Mouse (Mus musculus) MEL (cell line): ENCODE measurements at regions not wholly inside any gene's neighbourhood (a gene's known extent, or its start where the extent isn't known, plus 50 kb on each side); places are given as distances from the start of the nearest gene placed in this dataset.

ENCODE experiments used
- DNase-seq: peaks from one replicate; pipeline ENCODE4 v3.0.0; 2011; ENCODE audit warnings: low read depth, low spot score
- H3K27ac ChIP-seq: 2 replicates; pipeline ENCODE4 v1.5.1; 2012; ENCODE audit warnings: low read depth, mild to moderate bottlenecking, control low read depth, low read length, moderate library complexity; ENCODE audit not compliant: control insufficient read depth
- H3K27me3 ChIP-seq, 2 experiments: fragments of 150-350 bp in 1 of 2; sonication (generic) in 1 of 2; 2 replicates each; pipeline ENCODE4 v1.6.1; 2012; ENCODE audit warnings: low read length in 2 of 2, mild to moderate bottlenecking in 2 of 2, improper control_type of control experiment in 1 of 2, moderate library complexity in 1 of 2; ENCODE audit not compliant: insufficient read depth in 2 of 2, control insufficient read depth in 1 of 2
- H3K36me3 ChIP-seq, 2 experiments: 2 replicates each; pipeline ENCODE4 v1.6.1; 2012 to 2014; ENCODE audit warnings: low read length in 2 of 2, improper control_type of control experiment in 1 of 2, inconsistent platforms in 1 of 2, mild to moderate bottlenecking in 1 of 2; ENCODE audit not compliant: insufficient read depth in 2 of 2, control insufficient read depth in 1 of 2
- H3K4me1 ChIP-seq, 2 experiments: fragments of 150-350 bp in 1 of 2; sonication (generic) in 1 of 2; 2 replicates each; pipeline ENCODE4 v1.6.1; 2012; ENCODE audit warnings: low read length in 2 of 2, improper control_type of control experiment in 1 of 2, mild to moderate bottlenecking in 1 of 2; ENCODE audit not compliant: insufficient read depth in 2 of 2, control insufficient read depth in 1 of 2
- H3K4me3 ChIP-seq, 2 experiments: fragments of 150-350 bp in 1 of 2; sonication (generic) in 1 of 2; 2 replicates each; pipeline ENCODE4 v1.5.1; 2012; ENCODE audit warnings: low read depth in 2 of 2, low read length in 2 of 2, mild to moderate bottlenecking in 2 of 2, moderate library complexity in 2 of 2, control low read depth in 1 of 2, improper control_type of control experiment in 1 of 2; ENCODE audit not compliant: control insufficient read depth in 1 of 2, insufficient read depth in 1 of 2
- H3K79me2 ChIP-seq: 2 replicates; pipeline ENCODE4 v1.6.1; 2012; ENCODE audit warnings: mild to moderate bottlenecking, low read length, moderate library complexity; ENCODE audit not compliant: control insufficient read depth, poor library complexity, insufficient read depth
- H3K9ac ChIP-seq: 2 replicates; pipeline ENCODE4 v1.6.1; 2012; ENCODE audit warnings: low read depth, mild to moderate bottlenecking, control low read depth, low read length, moderate library complexity; ENCODE audit not compliant: control insufficient read depth, poor library complexity, severe bottlenecking
- H3K9me3 ChIP-seq: fragments of 150-350 bp; sonication (generic); replicated peaks from 2 replicates; pipeline ENCODE4 v1.6.1; 2012; ENCODE audit warnings: mild to moderate bottlenecking, low read length, improper control_type of control experiment, moderate library complexity; ENCODE audit not compliant: insufficient read depth
- CHD1 ChIP-seq: IDR thresholded peaks from 2 replicates; pipeline ENCODE4 v1.6.1; 2012; ENCODE audit warnings: low read depth, mild to moderate bottlenecking, inconsistent platforms, low read length, improper control_type of control experiment
- CHD2 ChIP-seq: IDR thresholded peaks from 2 replicates; pipeline ENCODE4 v1.6.1; 2011; ENCODE audit warnings: low read length, improper control_type of control experiment
- CTCF ChIP-seq, 3 experiments: IDR thresholded peaks in 2 of 3; conservative IDR thresholded peaks in 1 of 3; 2 replicates each; pipeline ENCODE4 v1.5.1; 2011 to 2012; ENCODE audit warnings: low read length in 3 of 3, low read depth in 2 of 3, mild to moderate bottlenecking in 2 of 3, improper control_type of control experiment in 1 of 3, inconsistent platforms in 1 of 3, mixed read lengths in 1 of 3, moderate library complexity in 1 of 3; ENCODE audit not compliant: control insufficient read depth in 1 of 3, insufficient read depth in 1 of 3, poor library complexity in 1 of 3, severe bottlenecking in 1 of 3
- ELF1 ChIP-seq: IDR thresholded peaks from 2 replicates; pipeline ENCODE4 v1.6.1; 2014; ENCODE audit warnings: low read depth, mild to moderate bottlenecking, inconsistent platforms, low read length, improper control_type of control experiment, moderate library complexity
- ETS1 ChIP-seq: IDR thresholded peaks from 2 replicates; pipeline ENCODE4 v1.6.1; 2012; ENCODE audit warnings: low read depth, mild to moderate bottlenecking, inconsistent platforms, low read length, improper control_type of control experiment, moderate library complexity
- GATA1 ChIP-seq: IDR thresholded peaks from 2 replicates; pipeline ENCODE4 v1.6.1; 2011; ENCODE audit warnings: low read depth, low read length, improper control_type of control experiment
- JUND ChIP-seq: IDR thresholded peaks from 2 replicates; pipeline ENCODE4 v1.6.1; 2011; ENCODE audit warnings: low read depth, mild to moderate bottlenecking, improper control_type of control experiment, low read length
- KAT2A ChIP-seq: conservative IDR thresholded peaks from 2 replicates; pipeline ENCODE4 v1.6.1; 2012; ENCODE audit warnings: low read depth, low read length, improper control_type of control experiment, inconsistent platforms
- MAX ChIP-seq: IDR thresholded peaks from 2 replicates; pipeline ENCODE4 v1.6.1; 2011; ENCODE audit warnings: low read length, improper control_type of control experiment
- MAZ ChIP-seq: IDR thresholded peaks from 2 replicates; pipeline ENCODE4 v1.6.1; 2012; ENCODE audit warnings: low read depth, mild to moderate bottlenecking, inconsistent platforms, low read length, improper control_type of control experiment
- MYB ChIP-seq: IDR thresholded peaks from 2 replicates; pipeline ENCODE4 v1.6.1; 2011; ENCODE audit warnings: mild to moderate bottlenecking, low read depth, low read length, improper control_type of control experiment
- POLR2A ChIP-seq, 2 experiments: IDR thresholded peaks; 2 replicates each; pipeline ENCODE4 v1.6.1; 2011 to 2012; ENCODE audit warnings: low read length in 2 of 2, mild to moderate bottlenecking in 2 of 2, control low read depth in 1 of 2, improper control_type of control experiment in 1 of 2, low read depth in 1 of 2, moderate library complexity in 1 of 2; ENCODE audit not compliant: control insufficient read depth in 1 of 2, insufficient read depth in 1 of 2, poor library complexity in 1 of 2
- POLR2AphosphoS2 ChIP-seq: IDR thresholded peaks from 2 replicates; pipeline ENCODE4 v1.6.1; 2011; ENCODE audit warnings: low read length, improper control_type of control experiment
- RAD21 ChIP-seq: IDR thresholded peaks from 2 replicates; pipeline ENCODE4 v1.6.1; 2011; ENCODE audit warnings: mild to moderate bottlenecking, low read depth, low read length, improper control_type of control experiment
- RCOR1 ChIP-seq: IDR thresholded peaks from 2 replicates; pipeline ENCODE4 v1.6.1; 2012; ENCODE audit warnings: low read depth, mild to moderate bottlenecking, inconsistent platforms, low read length, improper control_type of control experiment
- SIN3A ChIP-seq: IDR thresholded peaks from 2 replicates; pipeline ENCODE4 v1.6.1; 2012; ENCODE audit warnings: low read length, improper control_type of control experiment, inconsistent platforms
- SMC3 ChIP-seq: IDR thresholded peaks from 2 replicates; pipeline ENCODE4 v1.6.1; 2011; ENCODE audit warnings: low read depth, low read length, improper control_type of control experiment
- TAL1 ChIP-seq: IDR thresholded peaks from 2 replicates; pipeline ENCODE4 v1.6.1; 2012; ENCODE audit warnings: mild to moderate bottlenecking, inconsistent platforms, low read length, moderate library complexity, mixed read lengths
- TBP ChIP-seq: IDR thresholded peaks from 2 replicates; pipeline ENCODE4 v1.8.0; 2011; ENCODE audit warnings: low read depth, low read length, improper control_type of control experiment
- TCF12 ChIP-seq: IDR thresholded peaks from 2 replicates; pipeline ENCODE4 v1.6.1; 2014; ENCODE audit warnings: low read depth, mild to moderate bottlenecking, inconsistent platforms, low read length, improper control_type of control experiment, moderate library complexity
- UBTF ChIP-seq: IDR thresholded peaks from 2 replicates; pipeline ENCODE4 v1.6.1; 2012; ENCODE audit warnings: low read depth, mild to moderate bottlenecking, inconsistent platforms, low read length, improper control_type of control experiment, moderate library complexity, borderline replicate concordance; ENCODE audit not compliant: insufficient read depth
- USF2 ChIP-seq, 2 experiments: IDR thresholded peaks; 2 replicates each; pipeline ENCODE4 v1.6.1; 2011 to 2012; ENCODE audit warnings: improper control_type of control experiment in 2 of 2, low read length in 2 of 2, borderline replicate concordance in 1 of 2, inconsistent platforms in 1 of 2, low read depth in 1 of 2, mild to moderate bottlenecking in 1 of 2; ENCODE audit not compliant: insufficient read depth in 1 of 2
- ZC3H11A ChIP-seq: IDR thresholded peaks from 2 replicates; pipeline ENCODE4 v1.6.1; 2012; ENCODE audit warnings: low read depth, mild to moderate bottlenecking, inconsistent platforms, low read length, improper control_type of control experiment
- ZKSCAN1 ChIP-seq: IDR thresholded peaks from 2 replicates; pipeline ENCODE4 v1.6.1; 2012; ENCODE audit warnings: low read depth, mild to moderate bottlenecking, inconsistent platforms, low read length, improper control_type of control experiment, moderate library complexity
- ZMIZ1 ChIP-seq: IDR thresholded peaks from 2 replicates; pipeline ENCODE4 v1.6.1; 2012; ENCODE audit warnings: low read depth, mild to moderate bottlenecking, inconsistent platforms, low read length, improper control_type of control experiment, moderate library complexity

DNA sequence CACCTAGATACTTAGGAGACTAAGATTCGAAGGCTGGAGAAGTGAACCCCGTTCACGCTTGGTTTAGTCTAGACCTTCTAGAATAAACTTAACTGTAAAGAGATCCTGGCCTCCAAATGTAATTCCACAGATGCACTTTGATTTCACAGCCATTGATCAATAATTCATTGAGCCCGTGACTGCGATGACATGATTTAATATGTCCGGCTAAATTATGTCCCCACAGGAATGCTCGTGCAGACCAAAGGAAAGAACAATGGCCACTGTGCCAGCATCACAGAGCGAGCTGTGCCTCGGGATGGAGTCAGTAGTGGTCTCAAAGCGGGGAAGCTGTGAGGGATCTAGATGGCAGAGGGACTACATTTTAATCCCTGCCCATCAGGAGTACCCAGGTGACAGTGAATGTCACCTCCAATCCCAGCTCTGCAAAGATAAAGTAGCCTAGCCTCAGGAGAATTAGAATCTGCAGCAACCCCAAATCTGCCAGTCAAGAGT, 256.5 kb upstream of the Id2 start:
- TF ChIP-seq KAT2A, result no peak
- no peak for TF ChIP-seq RCOR1
- no peak for TF ChIP-seq CHD1
- TF ChIP-seq SMC3, result no peak
- no peak for TF ChIP-seq ZC3H11A
- no peak for TF ChIP-seq POLR2AphosphoS2
- no peak for DNase-seq
- H3K4me3 ChIP-seq, result no peak overlapping the region
- no peaks in the 10 kb centered on the region for H3K36me3 ChIP-seq
- no peaks in the 10 kb centered on the region for H3K9me3 ChIP-seq
- no peak overlapping the region for H3K27ac ChIP-seq
- H3K27me3 ChIP-seq, result no peaks in the 10 kb centered on the region
- no peaks in the 10 kb centered on the region for H3K79me2 ChIP-seq
- H3K4me1 ChIP-seq, result no peaks in the 10 kb centered on the region
- H3K9ac ChIP-seq, result no peak overlapping the region

DNA sequence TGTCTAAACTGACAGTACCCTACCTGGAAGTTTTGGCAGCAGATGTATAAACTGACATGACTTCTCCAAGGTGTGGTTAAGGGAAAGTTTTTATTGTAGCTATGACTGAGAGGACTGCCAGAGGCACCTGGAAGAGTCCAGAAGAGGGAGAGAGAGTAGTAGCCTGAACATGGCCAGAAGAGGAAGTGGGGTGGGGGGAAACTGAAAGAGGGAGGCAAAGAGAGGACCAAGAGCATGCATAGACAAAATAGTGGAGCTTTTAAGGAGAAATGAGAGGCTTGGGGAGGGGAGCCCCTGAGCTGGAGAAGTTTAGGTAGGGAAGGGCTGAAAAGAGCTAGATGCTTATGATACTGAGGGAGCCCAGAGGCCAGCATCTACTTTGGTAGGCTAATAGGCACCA, 255.2 kb upstream of the Id2 start:
- DNase-seq, result no peak
- Histone ChIP-seq H3K4me1 (no peaks in the 10 kb centered on the region), H3K79me2 (no peaks in the 10 kb centered on the region), H3K9me3 (no peaks in the 10 kb centered on the region)
- TF ChIP-seq TBP (no peak), TAL1 (no peak), ELF1 (no peak), MAZ (no peak), POLR2A (IDR thresholded peaks at IDR 0.05; ENCODE audit: control insufficient read depth in 1 of 2, insufficient read depth in 1 of 2, low read depth in 1 of 2, low read length in 2 of 2, poor library complexity in 1 of 2) (no peak), SIN3A (no peak)
- TF ChIP-seq, all 39 proteins: peak for 0
- Histone ChIP-seq H3K36me3 (no peaks in the 10 kb centered on the region), H3K4me3 (no peak overlapping the region), H3K27ac (no peak overlapping the region), H3K27me3 (no peaks in the 10 kb centered on the region), H3K9ac (no peak overlapping the region)

DNA sequence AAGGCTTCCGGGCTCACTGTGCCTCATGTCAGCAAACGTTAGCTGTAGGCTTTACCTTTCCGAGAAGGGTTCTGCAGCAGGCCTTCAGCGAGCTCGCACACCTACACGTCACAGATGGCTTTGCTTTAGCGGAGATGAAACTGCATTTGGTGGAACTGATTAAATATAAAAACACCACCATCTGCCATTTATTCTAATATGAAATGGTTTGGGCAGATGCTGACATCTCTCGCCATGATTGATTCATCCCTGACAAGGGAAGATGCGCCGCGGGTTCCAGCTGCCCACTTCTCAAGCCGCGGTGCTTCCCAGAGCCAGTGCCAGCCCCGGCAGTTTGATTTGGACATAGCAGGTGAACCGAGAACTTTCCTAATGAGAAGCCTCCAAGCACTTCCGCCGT, 247.4 kb upstream of the Id2 start:
- H3K79me2 ChIP-seq, result no peaks in the 10 kb centered on the region
- no peak overlapping the region for H3K9ac ChIP-seq
- TF ChIP-seq JUND (no peak), MAX (no peak), ZC3H11A (no peak), ZKSCAN1 (no peak), RAD21 (no peak), CTCF (IDR thresholded peaks at IDR 0.05 in 2 of 3, conservative IDR thresholded peaks at IDR 0.05 in 1 of 3; ENCODE audit: control insufficient read depth in 1 of 3, insufficient read depth in 1 of 3, low read depth in 2 of 3, low read length in 3 of 3, poor library complexity in 1 of 3, severe bottlenecking in 1 of 3) (no peak), ZMIZ1 (no peak), USF2 (IDR thresholded peaks at IDR 0.05; ENCODE audit: borderline replicate concordance in 1 of 2, insufficient read depth in 1 of 2, low read depth in 1 of 2, low read length in 2 of 2) (no peak), TCF12 (no peak), ETS1 (no peak), ELF1 (no peak), MAZ (no peak), MYB (no peak), CHD2 (no peak), GATA1 (no peak), UBTF (no peak)
- H3K9me3 ChIP-seq, result no peaks in the 10 kb centered on the region
- H3K4me3 ChIP-seq, result no peak overlapping the region
- H3K27ac ChIP-seq, result no peak overlapping the region
- H3K36me3 ChIP-seq, result no peaks in the 10 kb centered on the region
- no peaks in the 10 kb centered on the region for H3K27me3 ChIP-seq
- no peak for DNase-seq
- no peaks in the 10 kb centered on the region for H3K4me1 ChIP-seq
